Mouse (Mus musculus) midbrain, embryonic 11.5 days (tissue): Measurements from ENCODE around the gene Eno3. TPM values are rescaled to one million over a fixed set of nuclear protein-coding genes. Genes with fewer than 3 reads are reported as not detected.
A peak's percentile ranks its signal among the peaks of the same experiment; 100 is the strongest.

Experiments
- ATAC-seq: fragments of 200-750 bp; cut with Nextera tagmentation; 2 replicates; pipeline ENCODE4 v1.8.0; 2017; ENCODE audit warnings: moderate TSS enrichment, moderate library complexity; ENCODE audit not compliant: low FRiP score
- DNase-seq: peaks from one replicate; pipeline ENCODE4 v3.0.0; 2015; ENCODE audit warnings: low spot score; ENCODE audit errors: missing footprints
- H3K27ac ChIP-seq: fragments of 300-500 bp; sonication (generic); 2 replicates; pipeline ENCODE4 v1.5.1; 2014; ENCODE audit warnings: low read depth, low read length
- H3K27me3 ChIP-seq: fragments of 300-500 bp; sonication (generic); 2 replicates; pipeline ENCODE4 v1.6.1; 2014; ENCODE audit warnings: mild to moderate bottlenecking, low read length, moderate library complexity, mixed read lengths; ENCODE audit not compliant: control insufficient read depth, insufficient read depth
- H3K36me3 ChIP-seq: fragments of 300-500 bp; sonication (generic); 2 replicates; pipeline ENCODE4 v1.6.1; 2014; ENCODE audit warnings: mild to moderate bottlenecking, low read length, moderate library complexity, mixed read lengths; ENCODE audit not compliant: control insufficient read depth, insufficient read depth
- H3K4me1 ChIP-seq: fragments of 300-500 bp; sonication (generic); 2 replicates; pipeline ENCODE4 v1.6.1; 2014; ENCODE audit warnings: low read length; ENCODE audit not compliant: control insufficient read depth, insufficient read depth
- H3K4me2 ChIP-seq: fragments of 300-500 bp; sonication (generic); 2 replicates; pipeline ENCODE4 v1.6.1; 2014; ENCODE audit warnings: mild to moderate bottlenecking, moderate library complexity
- H3K4me3 ChIP-seq: fragments of 300-500 bp; sonication (generic); 2 replicates; pipeline ENCODE4 v1.5.1; 2014; ENCODE audit warnings: low read depth, low read length
- H3K9ac ChIP-seq: fragments of 300-500 bp; sonication (generic); 2 replicates; pipeline ENCODE4 v1.6.1; 2014; ENCODE audit warnings: low read length
- H3K9me3 ChIP-seq: fragments of 300-500 bp; sonication (generic); 2 replicates; pipeline ENCODE4 v1.6.1; 2016; ENCODE audit warnings: low read length; ENCODE audit not compliant: control insufficient read depth
- WGBS: fragments of 180-500 bp; shearing (Covaris S2); extraction: QIAGEN DNeasy Blood & Tissue Kit; methylation state at CpG from one replicate; pipeline ENCODE4 v1.1.7; 2014; 5-methylcytosine and 5-hydroxymethylcytosine counted together
- polyA plus RNA-seq: library from polyadenylated mRNA; unstranded; fragments of >200 nt; fragmentation: Nextera tagmentation; extraction: Ambion mirVana; gene quantifications from 2 replicates; pipeline ENCODE4 v1.2.1, GENCODE M21; 2014

Gene Eno3
- polyA plus RNA-seq, 1 experiment from 2014 or later: 14.3 TPM

DNA sequence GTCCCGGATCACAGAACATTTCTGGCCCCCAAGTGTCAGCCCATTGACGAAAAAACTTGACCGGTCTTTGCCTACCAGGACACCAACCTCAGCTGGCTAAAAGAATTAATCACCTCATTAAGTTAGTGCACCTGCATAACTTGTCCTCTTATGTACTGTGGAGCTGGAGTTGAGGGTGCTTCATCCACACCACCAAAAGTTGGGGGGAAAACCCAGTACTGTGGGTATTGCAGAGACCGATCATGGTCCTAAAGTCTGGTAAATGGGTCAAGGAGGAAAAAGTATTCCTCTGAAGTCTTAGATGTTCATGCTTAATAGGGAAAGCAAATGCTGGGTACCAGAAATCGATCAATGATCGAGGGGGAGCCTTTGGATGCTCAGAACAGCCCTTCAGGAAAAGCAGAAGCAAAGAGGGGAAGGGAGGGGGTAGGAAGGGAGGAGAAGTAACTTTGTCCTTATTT, 4.1 kb upstream of the Eno3 start:
- ATAC-seq (no peak), DNase-seq (no peak)
- Histone ChIP-seq H3K9me3 (no peaks in the 10 kb centered on the region), H3K36me3 (peaks cover 17% of the 10 kb centered on the region), H3K27ac (peak overlapping the region; percentile 95), H3K4me2 (peak overlapping the region; percentile 89), H3K9ac (peak overlapping the region; percentile 98), H3K27me3 (no peaks in the 10 kb centered on the region), H3K4me1 (peaks cover 41% of the 10 kb centered on the region), H3K4me3 (peak overlapping the region; percentile 99)
- WGBS: 69% methylated on average over 6 of the region's 6 CpGs

GRCm38 (mm10) chr11:70653345-70654197, 3.4 kb upstream of the Eno3 start:
- ATAC-seq: peak; percentile 67
- under 1% methylated on average over 61 of the region's 63 CpGs for WGBS

DNA sequence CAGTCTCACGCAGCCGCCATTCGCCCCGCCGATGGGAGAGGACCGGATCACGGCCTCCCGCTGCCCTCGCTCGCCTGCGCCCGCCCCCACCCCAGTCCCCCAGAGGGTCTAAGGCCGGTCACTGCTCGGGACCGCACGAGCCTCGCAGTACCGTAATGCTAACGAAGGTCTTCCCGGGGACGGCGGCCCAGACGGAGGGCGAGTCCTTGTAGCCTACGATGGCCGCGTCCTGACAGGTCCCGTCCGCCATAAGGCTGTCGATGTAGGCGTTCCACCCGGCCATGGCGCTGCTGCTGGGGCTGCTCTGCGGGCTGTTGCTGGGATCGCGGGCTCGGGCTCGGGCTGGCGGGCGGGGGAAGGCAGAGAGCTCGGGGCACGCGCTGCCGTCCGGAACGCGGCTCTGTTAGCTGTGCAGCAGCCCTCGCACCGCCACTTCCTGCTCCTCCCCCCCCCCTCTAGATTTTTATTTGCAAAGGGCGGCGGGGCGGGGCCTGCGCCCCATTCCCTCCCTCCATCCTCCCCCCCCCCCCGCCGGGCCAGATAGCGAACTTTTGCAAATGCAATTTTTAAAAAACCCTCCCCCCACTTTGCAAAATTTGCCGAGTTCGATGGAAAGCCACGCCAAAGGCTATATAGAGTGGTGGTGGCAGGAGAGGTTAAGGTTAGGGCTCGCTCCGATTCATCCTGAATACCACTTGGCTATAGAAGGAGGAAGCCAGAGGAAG, 2.6 kb upstream of the Eno3 start, which contains the start of gene Pfn1:
Gene Pfn1 (minus strand): TSS at position 447 of the 725 bp plus-strand sequence.
- Histone ChIP-seq H3K9me3 (no peaks in the 10 kb centered on the region), H3K4me1 (peaks cover 33% of the 10 kb centered on the region), H3K27ac (peak within 1 kb of the TSS; percentile 95), H3K4me3 (peak within 1 kb of the TSS; percentile 99), H3K4me2 (peak within 1 kb of the TSS; percentile 89), H3K9ac (peak within 1 kb of the TSS; percentile 98), H3K36me3 (peaks cover 12% of the 10 kb centered on the region), H3K27me3 (no peaks in the 10 kb centered on the region)
- WGBS: under 1% methylated on average over 56 of the region's 61 CpGs
- ATAC-seq (peak; percentile 51), DNase-seq (peak; percentile 97)

More at GRCm38 (mm10) chr11:70653345-70654197, 3.4 kb upstream of the Eno3 start:
- peak overlapping the region; percentile 95 for H3K27ac ChIP-seq
- peak; percentile 98 for DNase-seq
- H3K4me1 ChIP-seq: peaks cover 34% of the 10 kb centered on the region
- peak overlapping the region; percentile 98 for H3K9ac ChIP-seq
- peaks cover 17% of the 10 kb centered on the region for H3K36me3 ChIP-seq
- H3K4me3 ChIP-seq: peak overlapping the region; percentile 99
- H3K27me3 ChIP-seq: no peaks in the 10 kb centered on the region
- H3K4me2 ChIP-seq: peak overlapping the region; percentile 89
- no peaks in the 10 kb centered on the region for H3K9me3 ChIP-seq

GRCm38 (mm10) chr11:70654923-70655570, 2.0 kb upstream of the Eno3 start:
- peak overlapping the region; percentile 98 for H3K9ac ChIP-seq
- under 1% methylated on average over 46 of the region's 48 CpGs for WGBS
- no peaks in the 10 kb centered on the region for H3K9me3 ChIP-seq
- H3K27ac ChIP-seq: peak overlapping the region; percentile 95
- peaks cover 33% of the 10 kb centered on the region for H3K4me1 ChIP-seq
- H3K4me2 ChIP-seq: peak overlapping the region; percentile 89
- H3K4me3 ChIP-seq: peak overlapping the region; percentile 99
- DNase-seq: peak; percentile 98
- no peaks in the 10 kb centered on the region for H3K27me3 ChIP-seq
- H3K36me3 ChIP-seq: peaks cover 8% of the 10 kb centered on the region
- ATAC-seq: peak; percentile 51

DNA sequence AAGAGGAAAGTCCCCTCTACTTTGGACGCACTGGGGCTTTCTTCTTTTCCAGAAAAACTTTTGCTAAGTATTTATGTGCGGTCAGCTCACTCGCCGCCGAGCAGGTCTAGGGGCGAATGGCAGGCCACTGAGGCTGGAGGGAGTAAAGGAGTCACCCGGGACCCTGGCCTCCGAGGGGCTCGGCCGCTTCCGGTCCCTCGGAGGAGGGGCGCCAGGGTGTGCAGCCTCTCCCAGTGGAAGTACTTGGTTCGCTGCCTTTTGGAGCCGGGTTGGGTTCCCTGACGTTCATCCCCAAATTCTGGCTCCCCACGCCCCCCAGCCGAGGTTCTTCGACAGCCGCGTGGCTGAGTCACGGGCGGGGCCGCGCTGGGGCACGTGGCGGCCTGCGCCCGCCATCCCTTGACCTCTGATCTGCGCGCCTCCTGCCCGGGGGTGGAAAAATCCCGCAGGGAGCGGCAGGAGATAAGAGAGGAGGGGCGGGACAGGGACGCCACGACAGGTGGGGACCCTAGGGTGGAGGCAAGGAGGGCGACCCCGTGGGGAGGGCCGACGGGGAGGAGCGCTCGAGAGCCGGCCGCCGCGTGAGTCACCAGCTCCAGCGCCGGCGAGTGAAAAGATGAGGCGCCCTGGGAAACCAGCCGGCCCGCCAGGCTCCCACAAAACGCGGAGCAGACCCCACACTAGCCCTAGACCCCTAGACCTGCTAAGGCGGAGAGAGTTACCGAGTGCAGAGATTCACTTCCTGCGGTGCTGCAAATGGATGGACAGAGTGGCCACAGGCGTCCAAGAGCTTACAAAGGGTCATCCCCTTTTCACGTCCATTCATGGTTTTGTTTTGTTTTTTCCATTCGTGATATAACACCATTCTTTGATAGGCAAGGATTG, 1.2 kb upstream of the Eno3 start:
- no peak for ATAC-seq
- peaks cover 6% of the 10 kb centered on the region for H3K36me3 ChIP-seq

GRCm38 (mm10) chr11:70656456-70656927, 510 bp upstream of the Eno3 start:
- peak; percentile 93 for DNase-seq
- H3K36me3 ChIP-seq: no peaks in the 10 kb centered on the region; the same call in 1 of the 2 replicates
- H3K4me3 ChIP-seq: peak overlapping the region; percentile 99
- H3K4me2 ChIP-seq: peak overlapping the region; percentile 89
- no peaks in the 10 kb centered on the region for H3K9me3 ChIP-seq
- ATAC-seq: no peak
- peak overlapping the region; percentile 98 for H3K9ac ChIP-seq
- H3K27ac ChIP-seq: peak overlapping the region; percentile 95
- no peaks in the 10 kb centered on the region for H3K27me3 ChIP-seq
- peaks cover 31% of the 10 kb centered on the region for H3K4me1 ChIP-seq
- WGBS: 5% methylated on average over 16 of the region's 16 CpGs

More for the DNA sequence above, 1.2 kb upstream of the Eno3 start:
- Histone ChIP-seq H3K4me2 (peak overlapping the region; percentile 89), H3K4me1 (peaks cover 33% of the 10 kb centered on the region), H3K27me3 (no peaks in the 10 kb centered on the region), H3K4me3 (peak overlapping the region; percentile 99), H3K27ac (peak overlapping the region; percentile 95), H3K9me3 (no peaks in the 10 kb centered on the region), H3K9ac (peak overlapping the region; percentile 98)
- peak; percentile 92 for DNase-seq
- WGBS: under 1% methylated on average over 60 of the region's 61 CpGs

- no peaks in the 10 kb centered on the region; the same call in 1 of the 2 replicates for H3K36me3 ChIP-seq
- ATAC-seq (no peak), DNase-seq (no peak)
- no peak overlapping the region for H3K4me2 ChIP-seq
- no peak overlapping the region for H3K27ac ChIP-seq
- no peak overlapping the region for H3K9ac ChIP-seq
- peaks cover 27% of the 10 kb centered on the region for H3K4me1 ChIP-seq
- no peaks in the 10 kb centered on the region for H3K9me3 ChIP-seq
- no peak overlapping the region for H3K4me3 ChIP-seq
- WGBS: 55% methylated on average over 6 of the region's 6 CpGs
- no peaks in the 10 kb centered on the region for H3K27me3 ChIP-seq
Measured at GRCm38 (mm10) chr11:70657573-70657972, 571 bp downstream of the Eno3 start.

- Histone ChIP-seq H3K9ac (no peak overlapping the region), H3K4me2 (no peak overlapping the region), H3K9me3 (no peaks in the 10 kb centered on the region), H3K4me3 (no peak overlapping the region), H3K4me1 (peaks cover 22% of the 10 kb centered on the region), H3K27me3 (no peaks in the 10 kb centered on the region), H3K36me3 (0 out of 2 replicates have a peak, but pooled peaks cover 2% of the 10 kb centered on the region), H3K27ac (no peak overlapping the region)
- no peak for ATAC-seq
- 58% methylated on average over 9 of the region's 9 CpGs for WGBS
- DNase-seq: no peak
Measured at GRCm38 (mm10) chr11:70657991-70658390, 989 bp downstream of the Eno3 start.
